Mouse (Mus musculus): ENCODE measurements around the gene Hist1h4f. TPM values are rescaled to one million over a fixed set of nuclear protein-coding genes. Genes with fewer than 3 reads are reported as not detected.

Gene Hist1h4f
- polyA plus RNA-seq, 1 experiment from 2014 or later = not detected

GRCm38 (mm10) chr13:23501511-23501910 is 49.9 kb downstream of the Hist1h4f start:
- ATAC-seq (no peak), DNase-seq (ENCODE audit: low spot score) (no peak)
- H3K36me3 ChIP-seq (ENCODE audit: control insufficient read depth, insufficient read depth, low read length) = no peaks in the 10 kb centered on the region
- H3K27ac ChIP-seq (ENCODE audit: low read depth, low read length) = no peak overlapping the region
- WGBS = 22% methylated on average over 5 of the region's 5 CpGs
- no peak overlapping the region for H3K4me2 ChIP-seq (ENCODE audit: low read length)
- no peaks in the 10 kb centered on the region for H3K27me3 ChIP-seq (replicated peaks; ENCODE audit: control insufficient read depth, insufficient read depth, low read length)
- H3K4me1 ChIP-seq (ENCODE audit: control insufficient read depth, insufficient read depth, low read length) = peaks cover 9% of the 10 kb centered on the region
- H3K9ac ChIP-seq (ENCODE audit: low read length) = no peak overlapping the region
- no peaks in the 10 kb centered on the region for H3K9me3 ChIP-seq (replicated peaks; ENCODE audit: control insufficient read depth, low read length)
- H3K4me3 ChIP-seq (ENCODE audit: low read depth, low read length) = no peak overlapping the region

Small RNAs within 50 kb of the gene (microRNA-seq; reads per million reads assigned to microRNA genes)
- gene Gm44297 (not detected), gene Gm44359 (not detected), gene Gm44394 (not detected), gene n-TStga1 (0.79 reads per million)

Other genes starting within 250 kb of the Hist1h4f start
- 49.6 and 59.5 TPM in 2 replicates for gene Zfp322a, start 182.4 kb downstream of the Hist1h4f start, polyA plus RNA-seq (2014; fragmentation: Nextera tagmentation; extraction: Ambion mirVana)
- 12.9 and 13.8 TPM in 2 replicates for gene Abt1, start 127.8 kb downstream of the Hist1h4f start, polyA plus RNA-seq (2014; fragmentation: Nextera tagmentation; extraction: Ambion mirVana)
- 0.22 TPM in 1 of 2 replicates, not detected in the other for gene Btn1a1, start 85.7 kb downstream of the Hist1h4f start, polyA plus RNA-seq (2014; fragmentation: Nextera tagmentation; extraction: Ambion mirVana)
- 0.10 TPM in 1 of 2 replicates, not detected in the other for gene Btn2a2, start 62.8 kb downstream of the Hist1h4f start, polyA plus RNA-seq (2014; fragmentation: Nextera tagmentation; extraction: Ambion mirVana)
- 4.3 and 7.1 TPM in 2 replicates for gene Hist1h4h, start 20.6 kb downstream of the Hist1h4f start, polyA plus RNA-seq (2014; fragmentation: Nextera tagmentation; extraction: Ambion mirVana)
- 1.9 and 4.4 TPM in 2 replicates for gene Hist1h2af, start 17.7 kb downstream of the Hist1h4f start, polyA plus RNA-seq (2014; fragmentation: Nextera tagmentation; extraction: Ambion mirVana)
- gene Hist1h3g, start 16.2 kb downstream of the Hist1h4f start, polyA plus RNA-seq (2014; fragmentation: Nextera tagmentation; extraction: Ambion mirVana) = 2.2 and 5.3 TPM in 2 replicates
- 0.30 and 0.32 TPM in 2 replicates for gene Hist1h2bh, start 8.3 kb downstream of the Hist1h4f start, polyA plus RNA-seq (2014; fragmentation: Nextera tagmentation; extraction: Ambion mirVana)
- 0.62 and 0.89 TPM in 2 replicates for gene Hist1h3f, start 7.6 kb downstream of the Hist1h4f start, polyA plus RNA-seq (2014; fragmentation: Nextera tagmentation; extraction: Ambion mirVana)
- 0.36 and 0.52 TPM in 2 replicates for gene Hist1h1d, start 1.6 kb upstream of the Hist1h4f start, polyA plus RNA-seq (2014; fragmentation: Nextera tagmentation; extraction: Ambion mirVana)
- gene Hist1h3e, start 10.7 kb upstream of the Hist1h4f start, polyA plus RNA-seq (2014; fragmentation: Nextera tagmentation; extraction: Ambion mirVana) = 3.4 and 5.7 TPM in 2 replicates
- 65.4 and 105 TPM in 2 replicates for gene Hist1h2ae, start 19.6 kb upstream of the Hist1h4f start, polyA plus RNA-seq (2014; fragmentation: Nextera tagmentation; extraction: Ambion mirVana)
- gene Hist1h2bg, start 19.7 kb upstream of the Hist1h4f start, polyA plus RNA-seq (2014; fragmentation: Nextera tagmentation; extraction: Ambion mirVana) = 2.3 and 4.3 TPM in 2 replicates
- 1.2 and 3.9 TPM in 2 replicates for gene Hist1h2bf, start 22.5 kb upstream of the Hist1h4f start, polyA plus RNA-seq (2014; fragmentation: Nextera tagmentation; extraction: Ambion mirVana)
- 2.2 and 3.2 TPM in 2 replicates for gene Hist1h2ad, start 22.7 kb upstream of the Hist1h4f start, polyA plus RNA-seq (2014; fragmentation: Nextera tagmentation; extraction: Ambion mirVana)
- 5.8 and 5.9 TPM in 2 replicates for gene Hist1h3d, start 24.1 kb upstream of the Hist1h4f start, polyA plus RNA-seq (2014; fragmentation: Nextera tagmentation; extraction: Ambion mirVana)
- 61.0 and 106 TPM in 2 replicates for gene Hist1h4d, start 29.9 kb upstream of the Hist1h4f start, polyA plus RNA-seq (2014; fragmentation: Nextera tagmentation; extraction: Ambion mirVana)
- gene Hist1h2be, start 69.5 kb upstream of the Hist1h4f start, polyA plus RNA-seq (2014; fragmentation: Nextera tagmentation; extraction: Ambion mirVana) = 1.2 and 1.8 TPM in 2 replicates
- 12.2 and 17.8 TPM in 2 replicates for gene Hist1h1e, start 70.9 kb upstream of the Hist1h4f start, polyA plus RNA-seq (2014; fragmentation: Nextera tagmentation; extraction: Ambion mirVana)
- gene Hist1h2ac, start 132.3 kb upstream of the Hist1h4f start, polyA plus RNA-seq (2014; fragmentation: Nextera tagmentation; extraction: Ambion mirVana) = 0.91 and 1.3 TPM in 2 replicates
- gene Hist1h2bc, start 132.6 kb upstream of the Hist1h4f start, polyA plus RNA-seq (2014; fragmentation: Nextera tagmentation; extraction: Ambion mirVana) = 32.2 and 39.5 TPM in 2 replicates
- gene Hist1h1t, start 144.2 kb upstream of the Hist1h4f start, polyA plus RNA-seq (2014; fragmentation: Nextera tagmentation; extraction: Ambion mirVana) = not detected in 2 replicates
- 2.9 and 6.5 TPM in 2 replicates for gene Hist1h4c, start 146.8 kb upstream of the Hist1h4f start, polyA plus RNA-seq (2014; fragmentation: Nextera tagmentation; extraction: Ambion mirVana)
- 3.5 and 4.7 TPM in 2 replicates for gene Hfe, start 159.2 kb upstream of the Hist1h4f start, polyA plus RNA-seq (2014; fragmentation: Nextera tagmentation; extraction: Ambion mirVana)
- 16.9 and 25.2 TPM in 2 replicates for gene Hist1h1c, start 187.2 kb upstream of the Hist1h4f start, polyA plus RNA-seq (2014; fragmentation: Nextera tagmentation; extraction: Ambion mirVana)
- gene Hist1h3c, start 194.0 kb upstream of the Hist1h4f start, polyA plus RNA-seq (2014; fragmentation: Nextera tagmentation; extraction: Ambion mirVana) = 2.4 and 5.9 TPM in 2 replicates
- 1.3 and 1.5 TPM in 2 replicates for gene Hist1h2bb, start 195.1 kb upstream of the Hist1h4f start, polyA plus RNA-seq (2014; fragmentation: Nextera tagmentation; extraction: Ambion mirVana)
- gene Hist1h2ab, start 199.5 kb upstream of the Hist1h4f start, polyA plus RNA-seq (2014; fragmentation: Nextera tagmentation; extraction: Ambion mirVana) = 27.8 and 49.2 TPM in 2 replicates
- gene Hist1h3b, start 200.6 kb upstream of the Hist1h4f start, polyA plus RNA-seq (2014; fragmentation: Nextera tagmentation; extraction: Ambion mirVana) = 2.3 and 9.6 TPM in 2 replicates
- 3.5 and 4.7 TPM in 2 replicates for gene Hist1h4b, start 205.4 kb upstream of the Hist1h4f start, polyA plus RNA-seq (2014; fragmentation: Nextera tagmentation; extraction: Ambion mirVana)
- 0.97 TPM in 1 of 2 replicates, not detected in the other for gene Hist1h4a, start 209.6 kb upstream of the Hist1h4f start, polyA plus RNA-seq (2014; fragmentation: Nextera tagmentation; extraction: Ambion mirVana)
- gene Hist1h3a, start 210.7 kb upstream of the Hist1h4f start, polyA plus RNA-seq (2014; fragmentation: Nextera tagmentation; extraction: Ambion mirVana) = 2.0 and 4.7 TPM in 2 replicates
- gene Hist1h1a, start 212.0 kb upstream of the Hist1h4f start, polyA plus RNA-seq (2014; fragmentation: Nextera tagmentation; extraction: Ambion mirVana) = 2.3 and 2.4 TPM in 2 replicates
- not detected in 2 replicates for gene Trim38, start 218.3 kb upstream of the Hist1h4f start, polyA plus RNA-seq (2014; fragmentation: Nextera tagmentation; extraction: Ambion mirVana)